Mouse (Mus musculus): ENCODE measurements around the gene Rel. TPM values are rescaled to one million over a fixed set of nuclear protein-coding genes. Genes with fewer than 3 reads are reported as not detected.

Gene Rel
- polyA plus RNA-seq, 1 experiment from 2014 or later: 0.64 TPM

Other genes starting within 250 kb of the Rel start
- gene 1700093K21Rik, start 249.8 kb downstream of the Rel start, polyA plus RNA-seq (2014; fragmentation: Nextera tagmentation; extraction: Ambion mirVana): not detected in 2 replicates
- 65.3 and 72.5 TPM in 2 replicates for gene 0610010F05Rik, start 137.3 kb downstream of the Rel start, polyA plus RNA-seq (2014; fragmentation: Nextera tagmentation; extraction: Ambion mirVana)
- gene Pus10, start 105.3 kb downstream of the Rel start, polyA plus RNA-seq (2014; fragmentation: Nextera tagmentation; extraction: Ambion mirVana): 19.1 and 20.7 TPM in 2 replicates
- 45.0 and 49.3 TPM in 2 replicates for gene Pex13, start 105.0 kb downstream of the Rel start, polyA plus RNA-seq (2014; fragmentation: Nextera tagmentation; extraction: Ambion mirVana)
- 28.8 and 32.3 TPM in 2 replicates for gene Papolg, start 124.3 kb upstream of the Rel start, polyA plus RNA-seq (2014; fragmentation: Nextera tagmentation; extraction: Ambion mirVana)